Mouse (Mus musculus) MEL (cell line): ENCODE data around the gene Ms4a2. TPM values are rescaled to one million over a fixed set of nuclear protein-coding genes. Genes with fewer than 3 reads are reported as not detected.
A peak's percentile ranks its signal among the peaks of the same experiment; 100 is the strongest.

Experiments
- DNase-seq: peaks from one replicate; pipeline ENCODE4 v3.0.0; 2011; ENCODE audit warnings: low read depth, low spot score
- H3K27ac ChIP-seq: 2 replicates; pipeline ENCODE4 v1.5.1; 2012; ENCODE audit warnings: low read depth, mild to moderate bottlenecking, control low read depth, low read length, moderate library complexity; ENCODE audit not compliant: control insufficient read depth
- H3K27me3 ChIP-seq, 2 experiments: fragments of 150-350 bp in 1 of 2; sonication (generic) in 1 of 2; 2 replicates each; pipeline ENCODE4 v1.6.1; 2012; ENCODE audit warnings: low read length in 2 of 2, mild to moderate bottlenecking in 2 of 2, improper control_type of control experiment in 1 of 2, moderate library complexity in 1 of 2; ENCODE audit not compliant: insufficient read depth in 2 of 2, control insufficient read depth in 1 of 2
- H3K36me3 ChIP-seq, 2 experiments: 2 replicates each; pipeline ENCODE4 v1.6.1; 2012 to 2014; ENCODE audit warnings: low read length in 2 of 2, improper control_type of control experiment in 1 of 2, inconsistent platforms in 1 of 2, mild to moderate bottlenecking in 1 of 2; ENCODE audit not compliant: insufficient read depth in 2 of 2, control insufficient read depth in 1 of 2
- H3K4me1 ChIP-seq, 2 experiments: fragments of 150-350 bp in 1 of 2; sonication (generic) in 1 of 2; 2 replicates each; pipeline ENCODE4 v1.6.1; 2012; ENCODE audit warnings: low read length in 2 of 2, improper control_type of control experiment in 1 of 2, mild to moderate bottlenecking in 1 of 2; ENCODE audit not compliant: insufficient read depth in 2 of 2, control insufficient read depth in 1 of 2
- H3K4me3 ChIP-seq, 2 experiments: fragments of 150-350 bp in 1 of 2; sonication (generic) in 1 of 2; 2 replicates each; pipeline ENCODE4 v1.5.1; 2012; ENCODE audit warnings: low read depth in 2 of 2, low read length in 2 of 2, mild to moderate bottlenecking in 2 of 2, moderate library complexity in 2 of 2, control low read depth in 1 of 2, improper control_type of control experiment in 1 of 2; ENCODE audit not compliant: control insufficient read depth in 1 of 2, insufficient read depth in 1 of 2
- H3K79me2 ChIP-seq: 2 replicates; pipeline ENCODE4 v1.6.1; 2012; ENCODE audit warnings: mild to moderate bottlenecking, low read length, moderate library complexity; ENCODE audit not compliant: control insufficient read depth, poor library complexity, insufficient read depth
- H3K9ac ChIP-seq: 2 replicates; pipeline ENCODE4 v1.6.1; 2012; ENCODE audit warnings: low read depth, mild to moderate bottlenecking, control low read depth, low read length, moderate library complexity; ENCODE audit not compliant: control insufficient read depth, poor library complexity, severe bottlenecking
- H3K9me3 ChIP-seq: fragments of 150-350 bp; sonication (generic); replicated peaks from 2 replicates; pipeline ENCODE4 v1.6.1; 2012; ENCODE audit warnings: mild to moderate bottlenecking, low read length, improper control_type of control experiment, moderate library complexity; ENCODE audit not compliant: insufficient read depth
- EP300 ChIP-seq, 2 experiments: IDR thresholded peaks; 2 replicates each; pipeline ENCODE4 v1.6.1; 2011; ENCODE audit warnings: improper control_type of control experiment in 2 of 2, low read length in 2 of 2, low read depth in 1 of 2, mild to moderate bottlenecking in 1 of 2
- ETS1 ChIP-seq: IDR thresholded peaks from 2 replicates; pipeline ENCODE4 v1.6.1; 2012; ENCODE audit warnings: low read depth, mild to moderate bottlenecking, inconsistent platforms, low read length, improper control_type of control experiment, moderate library complexity
- GATA1 ChIP-seq: IDR thresholded peaks from 2 replicates; pipeline ENCODE4 v1.6.1; 2011; ENCODE audit warnings: low read depth, low read length, improper control_type of control experiment
- KAT2A ChIP-seq: conservative IDR thresholded peaks from 2 replicates; pipeline ENCODE4 v1.6.1; 2012; ENCODE audit warnings: low read depth, low read length, improper control_type of control experiment, inconsistent platforms
- MAFK ChIP-seq: IDR thresholded peaks from 2 replicates; pipeline ENCODE4 v1.6.1; 2011; ENCODE audit warnings: low read depth, mild to moderate bottlenecking, low read length, improper control_type of control experiment, borderline replicate concordance
- MXI1 ChIP-seq: IDR thresholded peaks from 2 replicates; pipeline ENCODE4 v1.6.1; 2011; ENCODE audit warnings: mild to moderate bottlenecking, low read depth, low read length, improper control_type of control experiment
- MYB ChIP-seq: IDR thresholded peaks from 2 replicates; pipeline ENCODE4 v1.6.1; 2011; ENCODE audit warnings: mild to moderate bottlenecking, low read depth, low read length, improper control_type of control experiment
- POLR2AphosphoS5 ChIP-seq: IDR thresholded peaks from 2 replicates; pipeline ENCODE4 v1.6.1; 2012; ENCODE audit warnings: low read depth, borderline replicate concordance, mild to moderate bottlenecking, inconsistent platforms, low read length, moderate library complexity, mixed read lengths
- RAD21 ChIP-seq: IDR thresholded peaks from 2 replicates; pipeline ENCODE4 v1.6.1; 2011; ENCODE audit warnings: mild to moderate bottlenecking, low read depth, low read length, improper control_type of control experiment
- RCOR1 ChIP-seq: IDR thresholded peaks from 2 replicates; pipeline ENCODE4 v1.6.1; 2012; ENCODE audit warnings: low read depth, mild to moderate bottlenecking, inconsistent platforms, low read length, improper control_type of control experiment
- SIN3A ChIP-seq: IDR thresholded peaks from 2 replicates; pipeline ENCODE4 v1.6.1; 2012; ENCODE audit warnings: low read length, improper control_type of control experiment, inconsistent platforms
- TCF12 ChIP-seq: IDR thresholded peaks from 2 replicates; pipeline ENCODE4 v1.6.1; 2014; ENCODE audit warnings: low read depth, mild to moderate bottlenecking, inconsistent platforms, low read length, improper control_type of control experiment, moderate library complexity
- USF2 ChIP-seq, 2 experiments: IDR thresholded peaks; 2 replicates each; pipeline ENCODE4 v1.6.1; 2011 to 2012; ENCODE audit warnings: improper control_type of control experiment in 2 of 2, low read length in 2 of 2, borderline replicate concordance in 1 of 2, inconsistent platforms in 1 of 2, low read depth in 1 of 2, mild to moderate bottlenecking in 1 of 2; ENCODE audit not compliant: insufficient read depth in 1 of 2
- ZC3H11A ChIP-seq: IDR thresholded peaks from 2 replicates; pipeline ENCODE4 v1.6.1; 2012; ENCODE audit warnings: low read depth, mild to moderate bottlenecking, inconsistent platforms, low read length, improper control_type of control experiment
- ZNF384 ChIP-seq: IDR thresholded peaks from 2 replicates; pipeline ENCODE4 v1.6.1; 2012; ENCODE audit warnings: low read depth, mild to moderate bottlenecking, inconsistent platforms, low read length, improper control_type of control experiment
- polyA plus RNA-seq, 2 experiments: library from polyadenylated mRNA; stranded (reverse) in 1 of 2; unstranded in 1 of 2; fragments of >175 nt in 1 of 2; fragments of >200 nt in 1 of 2; gene quantifications; 2 replicates each; pipeline versions ENCODE4 v1.2.1 to v1.2.4; 2012; ENCODE audit warnings: low replicate concordance in 2 of 2, low read depth in 1 of 2; ENCODE audit not compliant: insufficient read length in 2 of 2, insufficient read depth in 1 of 2, missing spikeins in 1 of 2
- total RNA-seq: library from RNA; depleted of rRNA; stranded (reverse); fragments of 300-350 nt; gene quantifications from 2 replicates; pipeline ENCODE4 v1.2.3, GENCODE M21; 2012

The Ms4a2 gene
- total and polyA plus RNA-seq, 3 experiments, result 0.32 to 3.1 TPM; not detected in 1

GRCm38 (mm10) chr19:11625231-11625630 lies 1.7 kb upstream of the Ms4a2 start (continued):
- TF ChIP-seq MAFK (no peak), SIN3A (peak; percentile 30), RCOR1 (0 out of 2 replicates have a peak, but pooled peaks have one; percentile 47)

GRCm38 (mm10) chr19:11624800-11625199 lies 1.3 kb upstream of the Ms4a2 start:
- Histone ChIP-seq H3K79me2 (no peaks in the 10 kb centered on the region), H3K4me3 (no peak overlapping the region), H3K9me3 (no peaks in the 10 kb centered on the region), H3K27me3 (no peaks in the 10 kb centered on the region), H3K9ac (no peak overlapping the region), H3K4me1 (peaks cover 10 to 21% of the 10 kb centered on the region in 2 experiments), H3K36me3 (peaks cover 0 to 38% of the 10 kb centered on the region in 2 experiments; a peak in 2 of 4 replicates), H3K27ac (peak overlapping the region; percentile 18)
- no peak for TF ChIP-seq ZNF384
- TF ChIP-seq KAT2A, result no peak
- DNase-seq, result no peak

- peak overlapping the region; percentile 43; the same call in 1 of the 2 replicates for H3K27ac ChIP-seq
- peak; percentile 59 for DNase-seq
- no peak for TF ChIP-seq ZC3H11A
- TF ChIP-seq MXI1, result no peak
- TF ChIP-seq MAFK, result peak; percentile 49; the same call in 1 of the 2 replicates
- TF ChIP-seq SIN3A, result peak; percentile 43; the same call in 1 of the 2 replicates
- no peak for TF ChIP-seq RAD21
- no peak for TF ChIP-seq MYB
- TF ChIP-seq USF2 (IDR thresholded peaks at IDR 0.05; ENCODE audit: borderline replicate concordance in 1 of 2, insufficient read depth in 1 of 2, low read depth in 1 of 2, low read length in 2 of 2), result no peak
- peak; percentile 60 for TF ChIP-seq GATA1
- TF ChIP-seq RCOR1, result peak; percentile 49; the same call in 1 of the 2 replicates
- no peak for TF ChIP-seq POLR2AphosphoS5
- TF ChIP-seq ETS1, result peak; percentile 93
- peak; percentile 65 to 68 for TF ChIP-seq EP300 (IDR thresholded peaks at IDR 0.05; ENCODE audit: low read depth in 1 of 2, low read length in 2 of 2)
- TF ChIP-seq TCF12, result peak; percentile 74
- no peaks in the 10 kb centered on the region for H3K27me3 ChIP-seq
- no peak overlapping the region for H3K9ac ChIP-seq
- peaks cover 20 to 24% of the 10 kb centered on the region in 2 experiments for H3K4me1 ChIP-seq
- H3K79me2 ChIP-seq, result no peaks in the 10 kb centered on the region
- H3K9me3 ChIP-seq, result no peaks in the 10 kb centered on the region
- no peak overlapping the region for H3K4me3 ChIP-seq
- peaks cover 0 to 35% of the 10 kb centered on the region in 2 experiments; a peak in 2 of 4 replicates for H3K36me3 ChIP-seq
Observed at GRCm38 (mm10) chr19:11617983-11618382, 5.5 kb downstream of the Ms4a2 start.
